Mouse (Mus musculus): ENCODE data around the gene Rngtt. TPM values are rescaled to one million over a fixed set of nuclear protein-coding genes. Genes with fewer than 3 reads are reported as not detected.

Rngtt gene
- polyA plus RNA-seq, 1 experiment from 2014 or later, result 16.4 TPM

DNA sequence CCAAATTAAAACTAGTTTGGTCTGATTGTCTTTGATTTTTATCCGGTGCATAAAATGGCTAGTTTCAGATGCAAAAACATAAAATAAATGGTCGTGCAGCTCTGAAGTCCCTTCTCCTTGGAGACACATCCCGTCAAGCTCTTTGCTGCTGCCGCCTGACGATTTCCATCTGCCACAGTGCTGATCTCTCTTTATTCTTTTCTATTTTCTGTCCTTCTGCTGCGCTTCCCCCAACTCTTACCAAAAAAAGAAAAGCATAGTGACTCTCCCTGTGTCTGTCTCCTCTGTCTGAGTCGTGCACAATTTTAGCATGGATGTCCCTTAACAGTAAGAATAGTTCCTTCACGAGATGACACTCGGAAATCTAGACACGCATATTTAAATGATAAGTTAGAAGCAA lies 210.8 kb downstream of the Rngtt start:
- no peak overlapping the region for H3K27ac ChIP-seq
- H3K27me3 ChIP-seq, result no peaks in the 10 kb centered on the region
- DNase-seq, result no peak
- H3K4me1 ChIP-seq (replicated peaks), result no peaks in the 10 kb centered on the region
- no peak overlapping the region for H3K9ac ChIP-seq
- H3K4me2 ChIP-seq, result no peak overlapping the region
- H3K4me3 ChIP-seq (replicated peaks), result no peak overlapping the region
- 72% methylated on average over 10 of the region's 10 CpGs for WGBS (ENCODE audit: insufficient replicate concordance)
- no peaks in the 10 kb centered on the region for H3K9me3 ChIP-seq (replicated peaks)
- ATAC-seq (ENCODE audit: low read depth), result no peak
- H3K36me3 ChIP-seq, result no peaks in the 10 kb centered on the region

DNA sequence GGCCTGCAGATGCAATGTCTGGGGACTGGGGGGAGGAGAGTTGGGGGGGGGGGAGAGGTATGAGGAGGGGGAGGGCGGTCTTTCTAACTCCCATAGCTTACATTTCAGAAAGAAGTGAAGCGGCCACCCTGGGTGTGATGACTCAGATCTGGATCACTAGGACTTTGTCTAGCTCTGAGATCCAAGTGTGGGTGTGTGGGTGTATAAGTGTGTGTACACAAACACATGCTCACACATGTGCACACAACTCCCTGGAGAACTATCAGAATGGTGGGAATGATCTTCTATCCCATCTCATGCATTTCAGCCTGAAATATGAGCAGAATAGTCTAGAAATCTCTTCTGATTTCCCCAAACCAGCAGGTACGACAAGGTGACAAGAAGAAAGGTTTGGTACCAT lies 213.7 kb downstream of the Rngtt start:
- Histone ChIP-seq H3K4me3 (replicated peaks) (no peak overlapping the region), H3K27ac (no peak overlapping the region), H3K36me3 (no peaks in the 10 kb centered on the region), H3K9me3 (replicated peaks) (no peaks in the 10 kb centered on the region), H3K27me3 (no peaks in the 10 kb centered on the region), H3K4me1 (replicated peaks) (no peaks in the 10 kb centered on the region), H3K9ac (no peak overlapping the region), H3K4me2 (no peak overlapping the region)
- ATAC-seq (ENCODE audit: low read depth) (no peak), DNase-seq (no peak)
- 68% methylated on average over 3 of the region's 3 CpGs for whole genome bisulfite sequencing (ENCODE audit: insufficient replicate concordance)

DNA sequence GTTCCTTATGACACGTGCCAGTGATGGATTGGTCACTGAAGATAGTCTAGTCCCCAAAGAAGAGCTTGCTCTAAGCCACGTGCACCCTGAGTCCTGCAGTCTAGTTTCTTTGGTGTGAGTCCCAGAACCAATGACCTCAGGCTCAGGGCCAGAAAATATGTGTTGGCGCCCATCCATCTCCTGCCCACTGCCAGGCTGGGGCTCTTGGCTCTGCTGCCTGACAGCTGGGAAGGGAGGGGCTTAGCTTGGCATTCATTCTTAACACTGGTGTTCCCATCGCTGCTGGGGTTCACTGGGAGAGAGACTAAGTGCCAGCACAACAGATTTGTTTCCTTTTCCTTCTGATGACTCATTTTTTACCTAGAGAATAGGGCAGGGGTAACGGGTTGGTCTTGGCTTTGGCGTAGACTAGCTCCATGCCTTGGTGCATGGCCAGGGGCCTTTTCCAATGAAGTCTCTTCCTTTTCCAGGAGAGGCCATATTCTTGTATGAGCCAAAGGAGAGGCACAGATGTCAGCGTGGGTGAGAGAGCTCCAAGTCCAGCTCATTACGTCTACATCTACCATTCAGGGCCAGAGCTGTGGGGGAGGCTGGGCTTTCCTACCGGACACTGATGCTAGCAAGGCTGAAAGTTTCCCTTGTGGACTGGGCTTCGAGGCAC lies 214.5 kb downstream of the Rngtt start:
- no peak overlapping the region for H3K9ac ChIP-seq
- 76% methylated on average over 10 of the region's 10 CpGs for WGBS (ENCODE audit: insufficient replicate concordance)

DNA sequence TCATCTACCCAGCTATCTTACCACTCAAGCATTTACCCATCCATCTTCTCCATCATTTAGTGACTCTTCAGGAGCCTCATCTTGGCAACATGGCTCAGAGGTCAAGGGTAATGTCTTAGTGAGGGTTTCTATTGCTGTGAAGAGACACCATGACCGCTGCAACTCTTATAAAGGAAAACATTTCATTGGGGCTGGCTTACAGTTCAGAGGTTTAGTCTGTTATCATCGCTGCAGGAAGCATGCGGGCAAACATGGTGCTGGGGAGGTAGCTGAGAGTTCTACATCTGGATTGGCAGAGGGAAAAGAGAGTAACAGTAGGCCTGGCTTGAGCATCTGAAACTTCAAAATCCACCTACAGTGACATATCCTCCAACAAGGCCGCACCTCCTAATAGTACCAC lies 215.2 kb downstream of the Rngtt start:
- no peak overlapping the region for H3K9ac ChIP-seq
- no peaks in the 10 kb centered on the region for H3K36me3 ChIP-seq
- no peaks in the 10 kb centered on the region for H3K4me1 ChIP-seq (replicated peaks)
- no peaks in the 10 kb centered on the region for H3K27me3 ChIP-seq
- ATAC-seq (ENCODE audit: low read depth) (no peak), DNase-seq (no peak)
- no peak overlapping the region for H3K4me3 ChIP-seq (replicated peaks)
- H3K27ac ChIP-seq, result no peak overlapping the region
- 72% methylated on average over 4 of the region's 4 CpGs for WGBS (ENCODE audit: insufficient replicate concordance)
- no peak overlapping the region for H3K4me2 ChIP-seq
- H3K9me3 ChIP-seq (replicated peaks), result no peaks in the 10 kb centered on the region

More for the DNA sequence above, 214.5 kb downstream of the Rngtt start:
- no peak overlapping the region for H3K4me3 ChIP-seq (replicated peaks)
- H3K4me2 ChIP-seq, result no peak overlapping the region
- no peaks in the 10 kb centered on the region for H3K27me3 ChIP-seq
- no peak overlapping the region for H3K27ac ChIP-seq
- H3K9me3 ChIP-seq (replicated peaks), result no peaks in the 10 kb centered on the region
- H3K4me1 ChIP-seq (replicated peaks), result no peaks in the 10 kb centered on the region
- DNase-seq (no peak), ATAC-seq (ENCODE audit: low read depth) (no peak)
- H3K36me3 ChIP-seq, result no peaks in the 10 kb centered on the region

DNA sequence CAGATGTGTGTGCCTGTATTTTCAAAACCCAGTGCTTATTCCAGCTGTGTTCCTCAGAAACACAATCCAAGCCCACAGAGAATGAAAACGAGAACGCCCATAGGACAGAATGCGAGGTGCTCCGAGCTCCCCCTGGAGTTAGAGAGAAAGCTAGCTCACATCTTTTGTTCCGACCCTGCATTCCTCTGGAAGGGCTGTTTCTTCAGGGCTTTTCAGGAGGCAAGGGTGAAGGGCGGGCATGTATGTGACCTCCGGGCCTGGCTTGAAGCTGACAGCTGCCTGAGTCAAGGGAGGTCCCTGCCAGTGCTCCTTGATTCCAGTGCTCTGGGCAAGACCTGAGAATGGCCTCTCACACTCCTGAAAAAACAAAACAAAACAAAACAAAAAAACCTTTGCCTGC lies 216.0 kb downstream of the Rngtt start:
- no peaks in the 10 kb centered on the region for H3K36me3 ChIP-seq
- no peaks in the 10 kb centered on the region for H3K27me3 ChIP-seq
- H3K9me3 ChIP-seq (replicated peaks), result no peaks in the 10 kb centered on the region
- no peak for DNase-seq
- H3K4me2 ChIP-seq, result no peak overlapping the region
- no peak for ATAC-seq (ENCODE audit: low read depth)
- no peak overlapping the region for H3K9ac ChIP-seq
- 55% methylated on average over 7 of the region's 7 CpGs for WGBS (ENCODE audit: insufficient replicate concordance)
- no peak overlapping the region for H3K4me3 ChIP-seq (replicated peaks)
- H3K27ac ChIP-seq, result no peak overlapping the region
- H3K4me1 ChIP-seq (replicated peaks), result no peaks in the 10 kb centered on the region

DNA sequence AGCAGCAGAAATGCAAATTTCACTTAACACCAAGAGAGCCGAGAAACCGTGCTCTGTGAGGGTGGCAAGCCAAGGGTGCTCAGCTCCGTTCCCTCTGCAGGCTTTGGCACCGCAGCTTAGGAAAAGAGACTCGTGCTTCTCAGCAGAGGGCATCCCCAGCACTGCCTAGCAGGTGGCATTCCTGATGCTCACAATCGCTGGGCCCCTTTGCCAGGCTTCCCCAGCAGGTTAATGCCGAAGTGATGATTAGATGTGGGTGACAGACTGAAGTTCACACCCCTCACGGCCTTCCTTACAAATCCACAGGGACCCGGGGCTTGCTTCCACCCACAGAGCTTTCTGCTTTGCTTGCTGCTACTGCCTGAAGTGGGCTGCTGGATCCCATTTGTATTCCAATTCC lies 216.6 kb downstream of the Rngtt start:
- H3K36me3 ChIP-seq, result no peaks in the 10 kb centered on the region
- ATAC-seq (ENCODE audit: low read depth), result no peak
- H3K4me1 ChIP-seq (replicated peaks), result no peaks in the 10 kb centered on the region
- H3K27ac ChIP-seq, result no peak overlapping the region
- H3K4me2 ChIP-seq, result no peak overlapping the region
- no peak overlapping the region for H3K4me3 ChIP-seq (replicated peaks)
- no peaks in the 10 kb centered on the region for H3K27me3 ChIP-seq
- H3K9ac ChIP-seq, result no peak overlapping the region
- 51% methylated on average over 9 of the region's 9 CpGs for WGBS (ENCODE audit: insufficient replicate concordance)
- H3K9me3 ChIP-seq (replicated peaks), result no peaks in the 10 kb centered on the region
- DNase-seq, result no peak

DNA sequence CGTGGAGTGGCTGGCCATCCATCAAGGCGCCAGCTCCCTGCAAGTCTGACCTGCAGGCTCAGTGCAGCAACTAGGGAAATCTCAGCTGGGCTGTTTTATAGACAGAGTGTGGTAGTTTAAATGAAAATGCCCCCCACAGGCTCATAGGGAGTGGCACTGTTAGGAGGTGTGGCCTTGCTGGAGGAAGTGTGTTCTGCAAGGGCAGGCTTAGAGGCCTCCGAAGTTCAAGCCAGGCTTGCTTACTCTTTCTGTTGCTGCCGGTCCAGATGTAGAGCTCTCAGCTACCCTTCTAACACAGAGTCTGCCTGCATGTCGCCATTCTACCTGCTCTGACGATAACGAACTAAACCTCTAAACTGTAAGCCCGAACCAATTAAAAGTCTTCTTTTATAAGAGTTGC lies 222.5 kb downstream of the Rngtt start:
- H3K36me3 ChIP-seq, result no peaks in the 10 kb centered on the region
- DNase-seq (no peak), ATAC-seq (ENCODE audit: low read depth) (no peak)
- H3K4me1 ChIP-seq (replicated peaks), result no peaks in the 10 kb centered on the region
- H3K4me3 ChIP-seq (replicated peaks), result no peak overlapping the region
- WGBS (ENCODE audit: insufficient replicate concordance), result 59% methylated on average over 8 of the region's 8 CpGs
- H3K9me3 ChIP-seq (replicated peaks), result no peaks in the 10 kb centered on the region
- no peaks in the 10 kb centered on the region for H3K27me3 ChIP-seq
- H3K9ac ChIP-seq, result no peak overlapping the region
- no peak overlapping the region for H3K4me2 ChIP-seq
- H3K27ac ChIP-seq, result no peak overlapping the region

DNA sequence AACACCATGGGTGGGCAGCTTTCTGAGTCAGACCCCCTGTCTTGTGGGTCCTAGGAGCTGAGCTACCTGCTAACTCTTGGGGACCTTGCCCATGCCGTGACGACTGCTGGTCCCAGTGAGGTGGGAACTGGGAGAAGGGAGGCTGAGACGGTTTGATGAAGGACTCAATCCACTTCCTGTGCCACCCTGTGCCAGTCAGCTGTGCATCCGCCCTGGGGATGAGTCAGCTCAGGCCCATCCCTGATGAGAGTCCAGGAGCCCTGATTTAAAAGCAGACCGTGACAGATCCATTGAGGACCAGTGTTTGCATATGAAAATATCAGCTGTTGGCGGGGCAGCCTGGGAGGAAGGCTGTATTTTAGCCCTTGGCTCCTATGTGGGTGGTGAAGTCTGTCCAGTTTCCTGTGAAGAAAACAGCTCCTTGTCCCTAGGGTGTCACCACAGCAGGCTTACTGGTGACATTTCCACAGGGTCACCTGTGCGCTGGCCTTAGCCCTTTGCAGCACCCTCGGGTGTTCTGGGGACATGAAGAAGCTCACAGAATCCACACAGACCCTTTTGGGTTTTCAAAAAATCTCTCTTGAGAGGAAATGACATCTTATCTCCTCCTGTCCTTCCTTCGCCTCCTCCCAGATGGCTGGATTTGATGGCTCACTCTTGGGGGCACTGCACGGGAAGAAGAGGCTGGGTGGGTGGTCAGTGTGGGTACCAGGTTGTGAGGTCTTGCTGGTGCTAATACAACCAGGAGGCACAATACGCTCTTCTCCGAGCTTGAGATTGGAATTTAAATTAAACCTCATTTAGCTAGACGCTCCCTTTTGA lies 234.9 kb downstream of the Rngtt start:
- Histone ChIP-seq H3K27me3 (no peaks in the 10 kb centered on the region), H3K4me2 (no peak overlapping the region), H3K4me1 (replicated peaks) (no peaks in the 10 kb centered on the region), H3K27ac (no peak overlapping the region), H3K9me3 (replicated peaks) (no peaks in the 10 kb centered on the region), H3K36me3 (no peaks in the 10 kb centered on the region), H3K9ac (no peak overlapping the region), H3K4me3 (replicated peaks) (no peak overlapping the region)
- WGBS (ENCODE audit: insufficient replicate concordance), result 61% methylated on average over 13 of the region's 13 CpGs
- DNase-seq (no peak), ATAC-seq (ENCODE audit: low read depth) (no peak)

DNA sequence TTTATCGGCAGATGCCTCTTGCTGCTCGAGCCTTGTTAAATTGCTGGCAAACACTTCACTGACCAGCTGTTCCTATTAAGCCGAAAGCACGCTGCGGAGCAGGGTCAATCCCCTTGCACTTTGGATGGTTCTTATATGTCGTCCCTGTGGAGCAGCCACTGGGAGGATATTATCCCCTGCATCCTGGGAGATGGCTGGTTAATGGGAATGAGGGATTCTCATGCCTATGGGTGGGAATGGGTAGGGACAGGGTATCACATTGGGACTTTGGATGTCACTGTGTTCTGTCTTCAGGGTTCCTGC lies 235.4 kb downstream of the Rngtt start:
- Histone ChIP-seq H3K36me3 (no peaks in the 10 kb centered on the region), H3K9ac (no peak overlapping the region), H3K4me3 (replicated peaks) (no peak overlapping the region), H3K27me3 (no peaks in the 10 kb centered on the region), H3K4me2 (no peak overlapping the region), H3K9me3 (replicated peaks) (no peaks in the 10 kb centered on the region), H3K4me1 (replicated peaks) (no peaks in the 10 kb centered on the region), H3K27ac (no peak overlapping the region)
- DNase-seq (no peak), ATAC-seq (ENCODE audit: low read depth) (no peak)
- WGBS (ENCODE audit: insufficient replicate concordance), result 71% methylated on average over 6 of the region's 6 CpGs

DNA sequence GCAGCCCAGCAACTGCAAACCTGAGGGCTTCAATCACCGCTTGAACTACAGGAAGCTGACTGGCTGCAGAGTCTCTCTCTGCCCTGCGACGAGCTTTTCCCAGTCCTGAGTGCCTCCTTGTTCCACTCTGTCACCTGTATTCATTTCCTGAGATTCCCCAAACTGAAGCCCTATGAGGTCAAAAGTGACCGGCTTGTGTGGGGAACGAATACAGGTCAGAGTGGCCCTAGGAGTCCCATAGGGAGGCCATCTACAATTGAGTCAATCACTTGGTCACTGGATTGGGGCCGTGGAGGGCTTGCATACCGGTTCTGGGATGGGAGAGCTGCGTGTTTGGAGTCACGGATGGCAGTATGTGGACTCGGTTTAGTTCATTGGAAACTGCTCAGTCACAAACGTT lies 236.2 kb downstream of the Rngtt start:
- Histone ChIP-seq H3K4me1 (replicated peaks) (no peaks in the 10 kb centered on the region), H3K36me3 (no peaks in the 10 kb centered on the region), H3K4me3 (replicated peaks) (no peak overlapping the region), H3K27me3 (no peaks in the 10 kb centered on the region), H3K9me3 (replicated peaks) (no peaks in the 10 kb centered on the region), H3K9ac (no peak overlapping the region), H3K27ac (no peak overlapping the region), H3K4me2 (no peak overlapping the region)
- no peak for DNase-seq
- WGBS (ENCODE audit: insufficient replicate concordance), result 76% methylated on average over 11 of the region's 11 CpGs
- ATAC-seq (ENCODE audit: low read depth), result no peak

DNA sequence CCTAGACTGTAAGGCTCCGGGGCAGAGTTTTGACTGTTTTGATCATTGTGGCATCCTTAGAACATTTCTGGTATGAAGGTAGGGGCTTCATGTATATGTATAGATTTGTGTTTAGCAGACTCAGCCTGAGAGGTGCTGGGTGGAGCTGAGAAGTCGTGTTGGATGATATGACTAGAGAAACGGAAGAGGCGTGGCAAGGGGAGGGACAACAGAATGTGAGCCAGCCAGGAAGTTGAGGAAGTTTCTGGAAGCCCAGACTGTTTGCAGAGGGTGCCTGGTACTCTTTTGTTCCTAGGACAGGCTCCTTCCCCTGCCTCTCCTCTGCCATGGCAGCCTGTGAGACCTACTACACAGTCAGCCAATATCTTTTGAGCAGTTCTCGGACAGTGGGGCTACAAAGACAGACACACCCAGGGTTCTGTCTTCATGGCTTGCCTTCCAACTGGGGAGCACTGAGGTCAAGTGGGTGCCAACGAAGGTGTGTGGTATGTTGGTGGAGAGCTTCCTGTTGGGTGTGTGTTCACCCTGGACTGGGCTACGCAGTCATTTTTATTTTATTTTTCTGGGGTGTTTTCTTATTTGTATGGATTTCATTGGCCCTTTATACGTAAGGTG lies 237.3 kb downstream of the Rngtt start:
- ATAC-seq (ENCODE audit: low read depth) (no peak), DNase-seq (no peak)
- H3K4me1 ChIP-seq (replicated peaks), result no peaks in the 10 kb centered on the region
- no peak overlapping the region for H3K9ac ChIP-seq
- H3K4me3 ChIP-seq (replicated peaks), result no peak overlapping the region
- no peaks in the 10 kb centered on the region for H3K27me3 ChIP-seq
- no peaks in the 10 kb centered on the region for H3K36me3 ChIP-seq
- no peaks in the 10 kb centered on the region for H3K9me3 ChIP-seq (replicated peaks)
- WGBS (ENCODE audit: insufficient replicate concordance), result 57% methylated on average over 8 of the region's 8 CpGs
- H3K4me2 ChIP-seq, result no peak overlapping the region
- H3K27ac ChIP-seq, result no peak overlapping the region

DNA sequence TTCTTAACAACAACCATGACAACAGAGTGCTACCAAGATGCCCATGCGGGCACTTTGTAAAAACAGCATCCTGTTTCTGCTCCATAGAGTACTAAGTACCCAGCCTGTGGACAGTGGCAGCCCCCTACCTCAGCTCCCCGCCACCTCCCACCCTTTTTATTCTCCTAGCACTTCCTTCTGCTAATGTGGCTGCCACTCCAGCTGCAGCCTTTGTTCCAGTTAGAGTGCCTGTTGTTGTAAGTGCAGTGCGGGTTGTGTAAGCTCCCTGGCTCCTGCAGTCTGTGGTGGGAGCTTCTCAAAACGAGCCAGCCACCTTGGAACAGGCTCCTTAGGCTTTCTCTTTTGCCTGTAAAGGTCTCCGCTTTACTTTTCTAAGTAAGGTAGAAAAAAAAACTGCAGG lies 239.5 kb downstream of the Rngtt start:
- Histone ChIP-seq H3K4me1 (replicated peaks) (no peaks in the 10 kb centered on the region), H3K36me3 (no peaks in the 10 kb centered on the region), H3K27ac (no peak overlapping the region), H3K9ac (no peak overlapping the region), H3K4me2 (no peak overlapping the region), H3K27me3 (peaks cover 6% of the 10 kb centered on the region), H3K4me3 (replicated peaks) (no peak overlapping the region), H3K9me3 (replicated peaks) (no peaks in the 10 kb centered on the region)
- no peak for ATAC-seq (ENCODE audit: low read depth)
- 39% methylated on average over 5 of the region's 5 CpGs for WGBS (ENCODE audit: insufficient replicate concordance)
- no peak for DNase-seq
